Mouse (Mus musculus) adrenal gland, postnatal 36 days (tissue): ENCODE results near the gene Tbx6. TPM values are rescaled to one million over a fixed set of nuclear protein-coding genes. Genes with fewer than 3 reads are reported as not detected.

ENCODE experiments used
- DNase-seq, 2 experiments: peaks; one replicate each; pipeline ENCODE4 v3.0.0; 2021; ENCODE audit warnings: mixed read lengths in 1 of 2
- total RNA-seq, 2 experiments: library from RNA; stranded (reverse); gene quantifications; 2 replicates each; pipeline ENCODE4 v1.2.3; 2021

Gene Tbx6
- total RNA-seq, 2 experiments from 2014 or later: 0.46 to 0.70 TPM

- DNase-seq: no peak
Measured at GRCm38 (mm10) chr7:126794271-126794605, 13.0 kb downstream of the Tbx6 start.

DNA sequence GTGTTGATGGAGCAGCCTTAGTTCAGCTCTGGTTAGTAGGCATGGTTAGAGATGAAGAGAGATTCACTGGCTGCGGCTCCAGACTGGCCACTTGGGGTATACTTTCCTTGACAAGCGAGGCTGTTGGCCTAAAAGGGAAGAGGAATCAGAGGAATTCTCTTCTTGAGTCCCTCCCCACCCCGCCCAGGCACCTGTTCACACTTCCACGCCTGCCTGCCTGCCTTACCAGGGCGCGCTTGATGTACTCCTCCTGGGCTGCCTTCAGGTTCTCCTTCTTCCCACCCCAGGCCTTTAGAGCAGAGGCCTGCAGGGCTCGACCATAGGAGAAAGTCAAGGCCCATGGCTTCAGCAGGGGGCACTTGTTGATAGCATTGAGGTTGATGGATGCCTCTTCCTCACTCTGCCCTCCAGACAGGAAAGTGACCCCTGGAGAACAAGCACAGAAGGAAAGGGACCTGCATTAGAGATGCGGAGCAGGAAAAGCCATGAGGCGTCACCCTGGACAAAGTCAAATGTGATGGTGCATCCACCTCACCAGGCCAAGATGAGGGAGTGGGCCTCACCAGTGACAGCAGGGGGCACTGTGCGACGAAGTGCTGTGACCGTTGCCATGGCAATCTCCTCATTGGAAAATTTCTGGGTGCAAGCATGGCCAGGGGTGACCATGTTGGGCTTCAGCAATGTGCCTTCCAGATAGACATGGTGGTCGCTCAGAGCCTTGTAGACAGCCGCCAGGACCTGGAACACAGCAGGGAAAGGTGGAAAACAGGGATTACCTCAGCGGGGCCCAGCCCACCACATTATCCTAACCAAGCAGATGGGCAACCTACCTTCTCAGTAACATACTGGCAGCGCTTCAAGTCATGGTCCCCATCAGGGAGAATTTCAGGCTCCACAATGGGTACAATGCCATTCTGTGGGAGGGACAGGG lies 14.4 kb downstream of the Tbx6 start:
- no peak for DNase-seq

GRCm38 (mm10) chr7:126796350-126796932 lies 15.2 kb downstream of the Tbx6 start:
- no peak for DNase-seq

DNA sequence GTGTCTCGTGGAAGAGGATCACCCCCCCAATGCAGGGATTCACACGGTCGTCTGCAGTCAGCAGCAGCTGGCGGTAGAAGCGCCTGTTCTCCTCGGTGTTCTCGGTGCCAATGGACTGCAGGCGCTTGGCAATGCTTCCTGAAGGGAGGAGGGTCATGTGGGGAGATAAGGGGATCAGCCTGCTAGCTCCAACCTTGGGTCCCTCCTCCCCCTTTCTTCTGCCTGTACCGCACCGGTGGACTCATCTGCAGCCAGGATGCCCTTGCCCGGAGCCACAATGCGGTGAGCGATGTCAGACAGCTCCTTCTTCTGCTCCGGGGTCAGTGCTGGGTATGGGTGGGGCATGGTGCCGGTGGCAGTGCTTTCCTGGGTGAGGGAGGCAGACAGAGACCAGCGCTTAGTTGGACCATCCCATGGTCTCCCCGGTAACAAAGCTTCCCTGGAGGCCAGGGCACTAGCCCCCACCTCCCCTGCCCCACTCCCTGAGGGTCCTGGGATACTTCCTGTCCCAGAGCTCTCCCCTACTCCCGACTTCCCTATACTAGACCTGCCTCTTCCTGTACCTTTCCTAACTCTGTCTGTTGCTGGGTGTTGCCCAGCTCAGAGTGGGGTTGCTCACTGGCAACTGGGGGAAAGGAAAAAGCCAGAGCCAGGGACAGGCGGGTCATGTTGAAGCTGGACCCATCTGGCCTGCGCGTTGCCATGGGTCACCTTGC lies 16.3 kb downstream of the Tbx6 start, which contains the start of gene Fam57b:
Fam57b (plus strand) TSS at position 258 of the 716 bp plus-strand sequence.
- peak; percentile 64 to 74 for DNase-seq

DNA sequence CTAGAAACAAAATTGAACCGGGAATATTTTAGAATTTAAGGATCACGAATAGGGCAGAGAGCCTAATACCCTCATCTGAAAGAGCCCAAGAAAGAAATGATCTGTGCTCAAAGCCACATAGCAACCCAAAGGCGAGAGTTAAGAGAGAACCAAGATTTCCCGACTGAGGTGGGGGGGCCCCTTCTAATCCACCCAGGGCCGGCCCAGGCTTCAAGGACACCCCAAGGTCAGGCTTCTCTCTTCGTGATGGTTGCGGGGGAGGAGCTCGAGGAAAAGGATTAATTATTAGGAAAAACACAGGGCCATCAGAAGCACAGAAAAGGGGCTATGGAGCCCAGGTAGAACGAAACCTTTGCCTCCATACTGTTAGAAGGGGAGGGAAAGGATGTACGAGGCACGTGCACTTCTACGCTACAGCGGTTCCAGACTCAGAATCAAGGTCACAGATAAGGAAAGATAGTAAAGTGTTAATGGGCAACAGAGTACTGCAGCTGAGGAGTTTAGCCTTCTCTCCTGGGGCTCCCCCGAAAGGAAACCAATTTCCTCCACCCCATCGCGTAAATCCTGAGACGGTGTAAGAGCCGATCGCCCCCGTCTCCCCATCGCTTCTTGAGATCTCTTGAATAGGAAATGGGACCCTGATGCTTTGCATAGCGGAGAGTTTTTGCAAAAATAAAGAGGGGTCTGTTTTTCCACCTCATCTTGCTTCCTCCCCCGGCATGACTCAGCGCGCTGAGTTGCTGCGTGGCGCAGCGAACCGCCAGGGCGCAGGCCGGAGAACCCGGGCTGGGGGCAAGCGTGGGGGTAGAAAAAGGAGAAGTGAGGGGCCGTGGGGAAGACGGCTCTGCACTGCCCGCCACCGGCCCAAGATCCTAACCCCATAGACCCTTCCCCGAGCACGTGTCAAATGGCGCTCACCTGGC lies 17.1 kb downstream of the Tbx6 start:
- peak; percentile 73 to 82 for DNase-seq

DNA sequence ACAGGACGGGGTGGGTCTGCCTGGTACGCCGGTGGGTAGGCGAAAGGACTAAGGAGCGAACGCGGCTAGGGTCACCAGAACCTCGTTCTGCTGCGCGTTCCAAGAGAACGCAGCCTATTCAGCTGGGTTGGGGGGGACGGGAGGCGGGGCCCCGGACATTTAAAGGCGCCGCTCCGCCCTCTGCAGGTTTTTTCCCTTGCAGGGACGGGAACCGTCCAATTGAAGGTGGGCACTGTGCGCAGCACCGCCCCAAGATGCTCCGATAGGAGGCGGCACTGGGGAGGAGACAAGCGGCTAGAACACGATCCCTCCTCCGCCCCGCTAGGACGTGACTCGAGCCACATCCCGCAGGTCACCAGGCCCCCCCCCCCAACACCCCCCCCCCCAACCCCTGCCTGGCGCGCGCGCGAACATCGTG lies 17.8 kb downstream of the Tbx6 start:
- DNase-seq: peak; percentile 98

GRCm38 (mm10) chr7:126799468-126800268 lies 18.4 kb downstream of the Tbx6 start:
- DNase-seq: peak; percentile 31 to 60

DNA sequence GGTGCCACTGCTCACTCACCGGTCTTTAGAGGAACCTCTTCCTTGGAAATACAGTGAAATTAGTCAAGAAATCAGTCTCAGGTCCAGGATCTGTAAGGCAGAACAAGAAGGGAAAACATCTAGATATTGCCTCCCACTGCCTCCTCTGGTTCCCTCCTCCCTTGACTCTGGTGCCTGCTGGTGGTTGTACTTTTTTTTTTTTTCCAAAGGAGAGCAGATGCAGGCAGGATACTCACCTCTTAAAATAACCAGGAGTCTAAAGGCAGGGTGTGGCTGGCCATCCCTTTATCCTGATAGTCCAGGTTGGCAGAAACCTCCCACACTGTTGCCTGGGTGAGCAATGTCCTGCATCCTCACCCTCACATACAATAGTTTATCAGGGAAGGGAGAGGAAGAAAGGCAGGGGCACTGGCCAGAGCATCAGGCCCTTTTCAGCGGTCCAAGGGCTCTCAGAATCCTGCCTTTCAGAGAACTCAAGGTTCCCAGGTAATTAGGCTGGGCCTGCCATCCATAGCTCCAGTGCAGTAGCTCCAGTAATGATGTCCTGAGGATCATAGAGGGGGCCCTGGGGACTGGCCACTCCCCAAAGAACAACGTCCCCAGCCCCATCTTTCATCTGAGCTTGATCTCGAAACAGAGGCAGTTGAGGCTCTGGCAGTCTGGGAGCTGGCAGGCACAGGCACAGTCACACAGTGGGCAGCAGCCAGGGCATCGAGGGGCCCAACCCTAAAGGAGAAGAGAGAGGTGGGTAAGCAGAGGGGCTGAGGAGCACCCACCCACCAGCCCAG lies 19.2 kb downstream of the Tbx6 start:
- DNase-seq: no peak

- DNase-seq: no peak
Measured at GRCm38 (mm10) chr7:126801057-126801422, 19.8 kb downstream of the Tbx6 start.

DNA sequence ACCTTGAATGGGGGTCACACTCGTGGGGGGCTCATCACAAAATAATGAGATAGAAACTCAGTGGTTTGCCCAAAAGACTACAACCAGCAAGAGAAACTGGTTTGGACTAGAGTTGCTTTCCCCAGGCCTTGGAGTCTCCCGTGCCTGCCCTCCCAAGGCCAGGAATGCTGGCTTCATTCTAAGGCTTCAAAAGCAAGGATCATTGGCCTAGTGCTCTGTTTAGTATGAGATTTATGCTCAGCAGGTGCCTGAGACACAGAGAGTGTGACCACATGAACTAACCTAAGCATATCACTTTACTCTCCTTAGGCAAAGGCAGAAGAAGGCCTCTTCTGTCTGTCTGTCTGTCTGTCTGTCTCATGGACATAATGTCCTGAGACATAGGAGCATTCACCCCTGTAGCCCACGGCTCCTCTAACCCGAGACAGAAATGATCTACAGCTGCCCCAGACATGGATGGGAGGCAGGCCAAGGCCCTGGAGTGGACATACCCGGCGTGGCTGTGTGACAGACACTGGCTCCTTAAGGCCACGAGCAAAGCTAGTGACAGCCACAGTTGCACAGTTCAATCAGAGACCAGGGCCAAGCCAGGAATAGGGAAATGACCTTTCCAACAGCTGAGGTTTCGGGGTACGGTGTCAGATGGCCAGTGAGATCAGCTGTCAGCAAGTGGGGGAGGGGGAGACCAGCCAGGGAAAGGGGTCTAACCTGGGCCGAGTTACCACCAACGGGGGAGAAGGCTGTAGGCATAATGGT lies 21.0 kb downstream of the Tbx6 start:
- DNase-seq: peak; percentile 64 to 70

DNA sequence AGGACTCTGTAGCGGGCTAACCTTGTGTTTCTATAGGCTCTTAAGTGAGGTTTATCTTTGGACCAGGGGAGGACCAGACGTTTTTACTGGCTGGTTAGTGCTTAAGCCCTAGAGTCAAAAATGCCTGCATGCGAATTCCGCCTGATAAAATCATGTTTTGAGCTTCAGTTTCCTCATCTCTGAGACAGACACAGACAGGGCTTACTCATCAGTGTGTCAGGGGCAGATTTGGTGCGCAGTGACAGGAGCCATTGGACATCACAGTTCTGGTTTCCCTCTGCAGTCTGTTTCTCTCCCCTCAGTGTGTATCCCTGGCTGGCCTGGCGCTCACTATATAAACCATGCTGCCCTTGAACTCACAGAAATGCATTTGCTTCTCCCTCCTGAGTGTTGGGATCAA lies 21.9 kb downstream of the Tbx6 start:
- peak; percentile 48 to 50 for DNase-seq

GRCm38 (mm10) chr7:126803751-126804150 lies 22.5 kb downstream of the Tbx6 start:
- no peak for DNase-seq

DNA sequence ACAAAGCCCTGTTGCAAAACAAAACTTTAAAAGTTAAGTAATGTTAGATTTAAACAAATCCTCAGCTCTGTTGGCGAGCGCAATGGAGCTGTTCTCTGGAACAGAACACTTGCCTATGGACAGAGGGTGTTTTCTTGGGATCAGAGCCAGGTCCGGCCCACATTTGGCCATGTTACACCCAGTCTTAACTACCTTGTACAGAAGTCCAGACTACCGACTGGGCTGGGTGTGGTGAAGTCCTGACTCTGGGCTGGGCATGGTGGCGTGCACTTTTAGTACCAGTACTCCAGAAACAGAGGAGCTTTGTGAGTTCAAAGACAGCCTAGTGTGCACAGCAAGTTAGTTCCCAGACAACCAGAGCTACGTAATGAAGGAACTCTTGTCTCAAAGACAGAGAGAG lies 25.7 kb downstream of the Tbx6 start:
- DNase-seq: peak in 1 of 2 experiments; percentile 50

DNA sequence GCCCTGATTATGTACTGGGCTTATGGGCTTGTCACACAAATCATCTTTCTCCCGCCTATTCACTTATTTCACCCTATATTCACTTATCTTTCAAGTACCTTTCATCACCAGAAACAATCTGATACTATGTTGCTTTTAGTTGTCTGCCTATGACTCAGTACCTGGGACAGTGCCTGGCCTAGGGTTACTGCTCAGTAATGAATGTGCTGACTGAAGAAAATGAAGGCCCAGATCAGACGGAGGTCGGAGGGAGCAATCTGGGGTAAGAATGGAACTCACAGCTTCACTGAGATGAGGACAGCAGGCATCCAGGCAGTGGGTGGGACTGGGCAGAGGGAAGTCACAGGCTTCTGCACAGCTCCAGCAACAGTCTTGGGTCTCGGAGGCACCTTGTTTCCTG lies 26.1 kb downstream of the Tbx6 start:
- peak; percentile 60 to 64 for DNase-seq

GRCm38 (mm10) chr7:126808703-126809455 lies 27.6 kb downstream of the Tbx6 start:
- DNase-seq: peak; percentile 92 to 93

- no peak for DNase-seq
Measured at GRCm38 (mm10) chr7:126809723-126810369, 28.6 kb downstream of the Tbx6 start.

DNA sequence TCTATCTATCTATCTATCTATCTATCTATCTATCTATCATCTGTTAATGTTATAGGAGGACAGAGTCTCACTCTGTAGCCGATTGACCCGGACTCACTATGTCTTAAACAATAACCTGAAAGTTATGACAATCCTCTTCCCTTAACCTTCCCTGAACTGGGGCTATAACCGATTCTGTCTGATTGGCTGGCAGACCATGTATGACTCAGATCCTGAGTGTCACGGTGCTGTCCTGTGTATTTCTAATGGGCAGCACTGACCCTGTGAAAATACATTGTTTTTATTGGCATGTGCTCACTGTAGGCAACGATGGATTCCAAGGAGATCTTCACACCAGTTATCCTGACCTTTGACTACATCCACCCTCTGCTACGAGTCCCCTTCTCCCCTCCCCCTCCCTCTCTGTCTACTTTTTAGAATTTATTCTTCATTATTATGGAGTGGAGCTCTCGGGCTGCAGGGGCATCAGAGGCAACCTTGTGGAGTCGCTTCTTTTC lies 34.5 kb downstream of the Tbx6 start:
- DNase-seq: no peak

DNA sequence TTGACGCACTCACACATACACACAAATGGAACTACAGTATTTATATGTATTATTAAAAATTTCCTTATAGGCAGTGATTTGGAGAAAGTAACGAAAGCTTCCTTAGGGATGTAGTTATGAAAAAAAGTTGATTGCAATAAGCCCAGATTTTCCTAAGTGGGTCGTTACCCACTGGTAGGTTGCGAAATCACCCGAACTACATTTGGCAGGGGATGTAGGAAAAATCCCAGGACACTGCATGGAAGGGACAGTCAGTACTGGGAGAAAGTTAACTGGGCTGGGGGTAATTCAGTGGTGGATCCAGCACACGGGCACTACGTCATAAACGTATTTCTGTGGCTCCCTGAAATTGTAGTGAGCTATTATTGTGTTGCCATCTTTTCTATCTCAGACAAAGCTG lies 35.2 kb downstream of the Tbx6 start:
- DNase-seq: no peak
